8 mouse cellular contexts compared by ENCODE assay signal in the genomic region with DNA sequence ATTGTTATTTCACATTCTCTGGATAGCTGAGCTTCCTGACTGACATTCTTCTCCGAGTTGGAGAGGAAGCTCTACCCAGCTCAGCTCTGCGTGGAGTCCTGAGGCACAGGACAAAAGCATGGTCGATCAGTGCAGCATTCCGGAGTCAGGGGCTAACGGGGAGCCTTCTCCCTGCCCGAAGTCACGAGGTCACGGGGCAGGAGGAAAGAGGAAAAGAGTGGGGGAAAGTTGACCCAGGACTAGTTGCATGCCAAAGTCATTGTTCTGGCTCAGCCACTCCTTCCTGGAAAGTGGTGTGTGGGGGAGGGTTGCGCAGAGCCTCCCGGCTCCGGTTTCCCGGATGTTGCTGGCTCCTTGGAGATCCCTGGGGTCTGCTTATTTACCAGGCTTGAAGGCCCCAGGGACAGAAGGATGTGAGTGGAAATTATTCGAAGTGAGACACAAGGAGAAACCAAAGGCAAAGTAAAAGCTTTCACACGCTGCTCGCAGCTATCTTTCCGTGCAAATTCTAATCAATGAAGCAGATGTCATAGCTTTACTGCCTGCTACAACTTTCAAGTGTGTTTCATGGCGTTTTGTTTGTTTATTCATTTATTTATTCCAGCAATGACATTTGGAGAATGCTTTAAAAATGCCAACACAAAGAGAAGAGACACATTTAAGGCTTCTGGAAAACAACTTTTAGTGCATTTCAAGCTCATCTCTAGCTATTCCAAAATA.
DNase-seq lines count a peak whose midpoint lies in the region; ATAC-seq and TF ChIP-seq lines count a peak whose summit lies in the region.

No protein-coding gene starts in this region.

- peak; percentile 73 for ATAC-seq in hindbrain, embryonic 16.5 days

- peak overlapping the region; percentile 2; the same call in 1 of the 2 replicates for H3K4me3 ChIP-seq in hindbrain, embryonic 16.5 days (ENCODE audit: low read length)
- no peak overlapping the region for H3K4me3 ChIP-seq in myocyte

- no peaks in the 10 kb centered on the region for H3K36me3 ChIP-seq in hindbrain, embryonic 16.5 days (ENCODE audit: control insufficient read depth, insufficient read depth, low read length)
- no peaks in the 10 kb centered on the region for H3K36me3 ChIP-seq in myocyte (ENCODE audit: control insufficient read depth, insufficient read depth)

- H3K4me1 ChIP-seq in hindbrain, embryonic 16.5 days (ENCODE audit: control insufficient read depth, insufficient read depth, low read depth, low read length): peaks cover 13% of the 10 kb centered on the region

- H3ac ChIP-seq in myocyte (ENCODE audit: control insufficient read depth, insufficient read length): no peak overlapping the region

- no peaks in the 10 kb centered on the region for H3K79me2 ChIP-seq in myocyte (ENCODE audit: control insufficient read depth, insufficient read depth)

- H3K4me2 ChIP-seq in hindbrain, embryonic 16.5 days (ENCODE audit: low read length): peak overlapping the region; percentile 51
- H3K4me2 ChIP-seq in myocyte (ENCODE audit: low read depth): peak overlapping the region; percentile 30

- no peaks in the 10 kb centered on the region for H3K27me3 ChIP-seq in hindbrain, embryonic 16.5 days (replicated peaks; ENCODE audit: control insufficient read depth, insufficient read depth, low read length)
- H3K27me3 ChIP-seq in myocyte (ENCODE audit: control insufficient read depth, insufficient read depth, insufficient read length): no peaks in the 10 kb centered on the region

- WGBS in hindbrain, embryonic 16.5 days: 8% methylated on average over 17 of the region's 17 CpGs

- no peak for TF ChIP-seq POLR2A in myocyte (IDR thresholded peaks at IDR 0.05; ENCODE audit: insufficient read length, low read depth)

- peak; percentile 94 for DNase-seq in ES-CJ7 (ENCODE audit: low read depth, low spot score)
- peak; percentile 59 for DNase-seq in adrenal gland, postnatal 25 days
- peak; percentile 62 for DNase-seq in gastrocnemius, postnatal 10 days
- peak; percentile 39 for DNase-seq in liver
- DNase-seq in thymus, postnatal 36 days: no peak
- no peak for DNase-seq in layer of hippocampus, adult 18-20 months (ENCODE audit: low spot score in 2 of 2)

- H3K9ac ChIP-seq in hindbrain, embryonic 16.5 days (ENCODE audit: low read depth, low read length): 0 out of 2 replicates have a peak overlapping the region, but pooled peaks have one; percentile 30

- H3K9me3 ChIP-seq in hindbrain, embryonic 16.5 days (ENCODE audit: control insufficient read depth, low read length): no peaks in the 10 kb centered on the region

- 0 out of 2 replicates have a peak overlapping the region, but pooled peaks have one; percentile 31 for H3K27ac ChIP-seq in hindbrain, embryonic 16.5 days (ENCODE audit: low read depth, low read length)

TF ChIP-seq in myocyte, 11 proteins besides CTCF, POLR2A, EP300 and RAD21:
- TF ChIP-seq MYOD1 (IDR thresholded peaks at IDR 0.05; ENCODE audit: control insufficient read depth in 1 of 3, insufficient read length in 2 of 3, low read depth in 2 of 3) (no peak), SRF (IDR thresholded peaks at IDR 0.05; ENCODE audit: control insufficient read depth, insufficient read length, low read depth) (no peak), USF1 (IDR thresholded peaks at IDR 0.05; ENCODE audit: low read depth) (no peak), E2F4 (IDR thresholded peaks at IDR 0.05; ENCODE audit: insufficient read depth) (no peak)

Comparison
In these comparisons a context has a peak if more than half of its experiments do, and no peak if none do; other contexts are left out.
1. DNase-seq: peak in ES-CJ7 (single experiment), adrenal gland, postnatal 25 days (single experiment), gastrocnemius, postnatal 10 days (single experiment) and liver (single experiment); none in thymus, postnatal 36 days (0 of 2) and layer of hippocampus, adult 18-20 months (0 of 2).